Mouse (Mus musculus): ENCODE measurements around the gene Cap2.

Cap2 gene

GRCm38 (mm10) chr13:46565913-46566312 lies 64.3 kb downstream of the Cap2 start:
- DNase-seq (ENCODE audit: low read depth, low spot score) = no peak

GRCm38 (mm10) chr13:46569469-46569868 lies 67.8 kb downstream of the Cap2 start:
- DNase-seq (ENCODE audit: low read depth, low spot score) = no peak

- DNase-seq (ENCODE audit: low read depth, low spot score) = peak; percentile 6
Observed at GRCm38 (mm10) chr13:46571141-46571592, 69.5 kb downstream of the Cap2 start.

- DNase-seq (ENCODE audit: low read depth, low spot score) = no peak
Observed at GRCm38 (mm10) chr13:46571961-46572647, 70.5 kb downstream of the Cap2 start.

GRCm38 (mm10) chr13:46572648-46573163 lies 71.1 kb downstream of the Cap2 start:
- DNase-seq (ENCODE audit: low read depth, low spot score) = no peak

GRCm38 (mm10) chr13:46574201-46574600 lies 72.6 kb downstream of the Cap2 start:
- no peak for DNase-seq (ENCODE audit: low read depth, low spot score)

- no peak for DNase-seq (ENCODE audit: low read depth, low spot score)
Observed at GRCm38 (mm10) chr13:46574707-46575106, 73.1 kb downstream of the Cap2 start.

GRCm38 (mm10) chr13:46584860-46585259 lies 83.2 kb downstream of the Cap2 start:
- no peak for DNase-seq (ENCODE audit: low read depth, low spot score)

GRCm38 (mm10) chr13:46587717-46588289 lies 86.2 kb downstream of the Cap2 start:
- no peak for DNase-seq (ENCODE audit: low read depth, low spot score)

GRCm38 (mm10) chr13:46588606-46589005 lies 87.0 kb downstream of the Cap2 start:
- no peak for DNase-seq (ENCODE audit: low read depth, low spot score)

- DNase-seq (ENCODE audit: low read depth, low spot score) = no peak
Observed at GRCm38 (mm10) chr13:46590885-46591284, 89.2 kb downstream of the Cap2 start.

GRCm38 (mm10) chr13:46600694-46601093 lies 99.0 kb downstream of the Cap2 start:
- DNase-seq (ENCODE audit: low read depth, low spot score) = no peak

GRCm38 (mm10) chr13:46601386-46601785 lies 99.7 kb downstream of the Cap2 start:
- DNase-seq (ENCODE audit: low read depth, low spot score) = no peak

- DNase-seq (ENCODE audit: low read depth, low spot score) = no peak
Observed at GRCm38 (mm10) chr13:46602674-46603073, 101.0 kb downstream of the Cap2 start.

- DNase-seq (ENCODE audit: low read depth, low spot score) = no peak
Observed at GRCm38 (mm10) chr13:46611033-46611432, 109.4 kb downstream of the Cap2 start.

- no peak for DNase-seq (ENCODE audit: low read depth, low spot score)
Observed at GRCm38 (mm10) chr13:46613694-46614272, 112.1 kb downstream of the Cap2 start.

GRCm38 (mm10) chr13:46616673-46617362 lies 115.2 kb downstream of the Cap2 start:
- peak; percentile 28 for DNase-seq (ENCODE audit: low read depth, low spot score)

GRCm38 (mm10) chr13:46619633-46620032 lies 118.0 kb downstream of the Cap2 start:
- DNase-seq (ENCODE audit: low read depth, low spot score) = no peak

GRCm38 (mm10) chr13:46620964-46621757 lies 119.5 kb downstream of the Cap2 start:
- no peak for DNase-seq (ENCODE audit: low read depth, low spot score)

GRCm38 (mm10) chr13:46626608-46627007 lies 125.0 kb downstream of the Cap2 start:
- DNase-seq (ENCODE audit: low read depth, low spot score) = no peak

GRCm38 (mm10) chr13:46627841-46628240 lies 126.2 kb downstream of the Cap2 start:
- DNase-seq (ENCODE audit: low read depth, low spot score) = no peak

Measured in ZHBTc4 (cell line).